Mouse (Mus musculus): ENCODE results near the gene Ins2.

- TF ChIP-seq MAX (IDR thresholded peaks at IDR 0.05) (no peak), CTCF (IDR thresholded peaks at IDR 0.05; ENCODE audit: control insufficient read depth, insufficient read depth, insufficient read length) (no peak), FOSL1 (IDR thresholded peaks at IDR 0.05; ENCODE audit: insufficient read depth, low read length, poor library complexity, severe bottlenecking) (no peak), MYOD1 (IDR thresholded peaks at IDR 0.05; ENCODE audit: control insufficient read depth, insufficient read length, low read depth) (no peak), USF1 (IDR thresholded peaks at IDR 0.05; ENCODE audit: low read depth) (no peak), MYOG (IDR thresholded peaks at IDR 0.05; ENCODE audit: control insufficient read depth, extremely low read depth, insufficient read length) (no peak), CEBPB (IDR thresholded peaks at IDR 0.05; ENCODE audit: low read depth) (no peak)
Measured at GRCm38 (mm10) chr7:142657821-142658614, 85.2 kb downstream of the Ins2 start.

Measured in C2C12 (cell line).